Mouse (Mus musculus) MEL (cell line): ENCODE measurements around the gene Lrfn3. TPM values are rescaled to one million over a fixed set of nuclear protein-coding genes. Genes with fewer than 3 reads are reported as not detected.
A peak's percentile ranks its signal among the peaks of the same experiment; 100 is the strongest.

ENCODE experiments used
- DNase-seq: peaks from one replicate; pipeline ENCODE4 v3.0.0; 2011; ENCODE audit warnings: low read depth, low spot score
- H3K27ac ChIP-seq: 2 replicates; pipeline ENCODE4 v1.5.1; 2012; ENCODE audit warnings: low read depth, mild to moderate bottlenecking, control low read depth, low read length, moderate library complexity; ENCODE audit not compliant: control insufficient read depth
- H3K27me3 ChIP-seq, 2 experiments: fragments of 150-350 bp in 1 of 2; sonication (generic) in 1 of 2; 2 replicates each; pipeline ENCODE4 v1.6.1; 2012; ENCODE audit warnings: low read length in 2 of 2, mild to moderate bottlenecking in 2 of 2, improper control_type of control experiment in 1 of 2, moderate library complexity in 1 of 2; ENCODE audit not compliant: insufficient read depth in 2 of 2, control insufficient read depth in 1 of 2
- H3K36me3 ChIP-seq, 2 experiments: 2 replicates each; pipeline ENCODE4 v1.6.1; 2012 to 2014; ENCODE audit warnings: low read length in 2 of 2, improper control_type of control experiment in 1 of 2, inconsistent platforms in 1 of 2, mild to moderate bottlenecking in 1 of 2; ENCODE audit not compliant: insufficient read depth in 2 of 2, control insufficient read depth in 1 of 2
- H3K4me1 ChIP-seq, 2 experiments: fragments of 150-350 bp in 1 of 2; sonication (generic) in 1 of 2; 2 replicates each; pipeline ENCODE4 v1.6.1; 2012; ENCODE audit warnings: low read length in 2 of 2, improper control_type of control experiment in 1 of 2, mild to moderate bottlenecking in 1 of 2; ENCODE audit not compliant: insufficient read depth in 2 of 2, control insufficient read depth in 1 of 2
- H3K4me3 ChIP-seq, 2 experiments: fragments of 150-350 bp in 1 of 2; sonication (generic) in 1 of 2; 2 replicates each; pipeline ENCODE4 v1.5.1; 2012; ENCODE audit warnings: low read depth in 2 of 2, low read length in 2 of 2, mild to moderate bottlenecking in 2 of 2, moderate library complexity in 2 of 2, control low read depth in 1 of 2, improper control_type of control experiment in 1 of 2; ENCODE audit not compliant: control insufficient read depth in 1 of 2, insufficient read depth in 1 of 2
- H3K79me2 ChIP-seq: 2 replicates; pipeline ENCODE4 v1.6.1; 2012; ENCODE audit warnings: mild to moderate bottlenecking, low read length, moderate library complexity; ENCODE audit not compliant: control insufficient read depth, poor library complexity, insufficient read depth
- H3K9ac ChIP-seq: 2 replicates; pipeline ENCODE4 v1.6.1; 2012; ENCODE audit warnings: low read depth, mild to moderate bottlenecking, control low read depth, low read length, moderate library complexity; ENCODE audit not compliant: control insufficient read depth, poor library complexity, severe bottlenecking
- H3K9me3 ChIP-seq: fragments of 150-350 bp; sonication (generic); replicated peaks from 2 replicates; pipeline ENCODE4 v1.6.1; 2012; ENCODE audit warnings: mild to moderate bottlenecking, low read length, improper control_type of control experiment, moderate library complexity; ENCODE audit not compliant: insufficient read depth
- BHLHE40 ChIP-seq: IDR thresholded peaks from 2 replicates; pipeline ENCODE4 v1.6.1; 2012; ENCODE audit warnings: low read depth, mild to moderate bottlenecking, inconsistent platforms, low read length, improper control_type of control experiment, borderline replicate concordance
- CTCF ChIP-seq, 3 experiments: IDR thresholded peaks in 2 of 3; conservative IDR thresholded peaks in 1 of 3; 2 replicates each; pipeline ENCODE4 v1.5.1; 2011 to 2012; ENCODE audit warnings: low read length in 3 of 3, low read depth in 2 of 3, mild to moderate bottlenecking in 2 of 3, improper control_type of control experiment in 1 of 3, inconsistent platforms in 1 of 3, mixed read lengths in 1 of 3, moderate library complexity in 1 of 3; ENCODE audit not compliant: control insufficient read depth in 1 of 3, insufficient read depth in 1 of 3, poor library complexity in 1 of 3, severe bottlenecking in 1 of 3
- ETS1 ChIP-seq: IDR thresholded peaks from 2 replicates; pipeline ENCODE4 v1.6.1; 2012; ENCODE audit warnings: low read depth, mild to moderate bottlenecking, inconsistent platforms, low read length, improper control_type of control experiment, moderate library complexity
- GATA1 ChIP-seq: IDR thresholded peaks from 2 replicates; pipeline ENCODE4 v1.6.1; 2011; ENCODE audit warnings: low read depth, low read length, improper control_type of control experiment
- HCFC1 ChIP-seq: IDR thresholded peaks from 2 replicates; pipeline ENCODE4 v1.6.1; 2012; ENCODE audit warnings: low read depth, mild to moderate bottlenecking, inconsistent platforms, low read length, improper control_type of control experiment, moderate library complexity
- MAZ ChIP-seq: IDR thresholded peaks from 2 replicates; pipeline ENCODE4 v1.6.1; 2012; ENCODE audit warnings: low read depth, mild to moderate bottlenecking, inconsistent platforms, low read length, improper control_type of control experiment
- MEF2A ChIP-seq: IDR thresholded peaks from 2 replicates; pipeline ENCODE4 v1.6.1; 2014; ENCODE audit warnings: low read depth, mild to moderate bottlenecking, inconsistent platforms, low read length, improper control_type of control experiment; ENCODE audit not compliant: poor library complexity, insufficient replicate concordance, severe bottlenecking; ENCODE audit errors: extremely low read depth
- MYB ChIP-seq: IDR thresholded peaks from 2 replicates; pipeline ENCODE4 v1.6.1; 2011; ENCODE audit warnings: mild to moderate bottlenecking, low read depth, low read length, improper control_type of control experiment
- MYC ChIP-seq: IDR thresholded peaks from 2 replicates; pipeline ENCODE4 v1.6.1; 2011; ENCODE audit warnings: low read depth, mild to moderate bottlenecking, low read length, improper control_type of control experiment, moderate library complexity
- NRF1 ChIP-seq: IDR thresholded peaks from 2 replicates; pipeline ENCODE4 v1.6.1; 2014; ENCODE audit warnings: low read depth, mild to moderate bottlenecking, inconsistent platforms, low read length, improper control_type of control experiment, moderate library complexity; ENCODE audit not compliant: poor library complexity, insufficient read depth, severe bottlenecking
- POLR2AphosphoS2 ChIP-seq: IDR thresholded peaks from 2 replicates; pipeline ENCODE4 v1.6.1; 2011; ENCODE audit warnings: low read length, improper control_type of control experiment
- POLR2AphosphoS5 ChIP-seq: IDR thresholded peaks from 2 replicates; pipeline ENCODE4 v1.6.1; 2012; ENCODE audit warnings: low read depth, borderline replicate concordance, mild to moderate bottlenecking, inconsistent platforms, low read length, moderate library complexity, mixed read lengths
- RAD21 ChIP-seq: IDR thresholded peaks from 2 replicates; pipeline ENCODE4 v1.6.1; 2011; ENCODE audit warnings: mild to moderate bottlenecking, low read depth, low read length, improper control_type of control experiment
- SIN3A ChIP-seq: IDR thresholded peaks from 2 replicates; pipeline ENCODE4 v1.6.1; 2012; ENCODE audit warnings: low read length, improper control_type of control experiment, inconsistent platforms
- SMC3 ChIP-seq: IDR thresholded peaks from 2 replicates; pipeline ENCODE4 v1.6.1; 2011; ENCODE audit warnings: low read depth, low read length, improper control_type of control experiment
- TBP ChIP-seq: IDR thresholded peaks from 2 replicates; pipeline ENCODE4 v1.8.0; 2011; ENCODE audit warnings: low read depth, low read length, improper control_type of control experiment
- UBTF ChIP-seq: IDR thresholded peaks from 2 replicates; pipeline ENCODE4 v1.6.1; 2012; ENCODE audit warnings: low read depth, mild to moderate bottlenecking, inconsistent platforms, low read length, improper control_type of control experiment, moderate library complexity, borderline replicate concordance; ENCODE audit not compliant: insufficient read depth
- USF1 ChIP-seq: IDR thresholded peaks from 2 replicates; pipeline ENCODE4 v1.6.1; 2014; ENCODE audit warnings: low read depth, mild to moderate bottlenecking, inconsistent platforms, low read length, improper control_type of control experiment, moderate library complexity
- ZC3H11A ChIP-seq: IDR thresholded peaks from 2 replicates; pipeline ENCODE4 v1.6.1; 2012; ENCODE audit warnings: low read depth, mild to moderate bottlenecking, inconsistent platforms, low read length, improper control_type of control experiment
- ZKSCAN1 ChIP-seq: IDR thresholded peaks from 2 replicates; pipeline ENCODE4 v1.6.1; 2012; ENCODE audit warnings: low read depth, mild to moderate bottlenecking, inconsistent platforms, low read length, improper control_type of control experiment, moderate library complexity
- polyA plus RNA-seq, 2 experiments: library from polyadenylated mRNA; stranded (reverse) in 1 of 2; unstranded in 1 of 2; fragments of >175 nt in 1 of 2; fragments of >200 nt in 1 of 2; gene quantifications; 2 replicates each; pipeline versions ENCODE4 v1.2.1 to v1.2.4; 2012; ENCODE audit warnings: low replicate concordance in 2 of 2, low read depth in 1 of 2; ENCODE audit not compliant: insufficient read length in 2 of 2, insufficient read depth in 1 of 2, missing spikeins in 1 of 2
- total RNA-seq: library from RNA; depleted of rRNA; stranded (reverse); fragments of 300-350 nt; gene quantifications from 2 replicates; pipeline ENCODE4 v1.2.3, GENCODE M21; 2012

Gene Lrfn3
- total and polyA plus RNA-seq, 3 experiments = not detected

DNA sequence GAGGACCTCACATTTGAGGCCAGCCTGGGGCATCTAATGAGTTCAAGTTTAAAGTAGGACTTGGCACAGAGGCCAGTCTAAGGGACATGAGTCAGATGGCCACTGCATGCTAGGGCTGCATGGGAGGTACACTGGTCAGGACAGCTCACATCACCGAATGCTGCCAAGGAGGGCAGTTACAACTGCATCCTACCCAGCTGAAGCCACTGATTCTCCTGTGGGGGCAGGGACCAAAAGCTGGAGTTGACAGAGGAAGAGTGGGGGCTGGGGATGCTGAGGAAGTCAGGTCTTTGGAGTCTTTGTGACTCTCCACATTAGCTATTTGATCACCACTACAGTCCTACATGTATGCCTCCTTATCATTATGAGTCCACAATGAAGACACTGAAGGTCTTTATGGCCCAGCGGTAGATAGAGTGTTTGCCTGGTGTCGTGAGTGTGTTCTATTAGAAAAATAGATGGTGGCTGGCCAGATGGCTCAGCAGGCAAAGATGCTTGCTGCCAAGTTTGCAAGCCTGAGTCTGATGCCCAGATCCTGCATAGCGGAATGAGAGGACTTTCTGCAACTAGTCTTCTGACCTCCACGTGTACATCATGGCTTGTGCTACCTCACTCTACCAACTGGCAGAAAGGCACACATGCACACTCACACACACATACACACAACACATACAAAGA, 23.0 kb downstream of the Lrfn3 start:
- no peaks in the 10 kb centered on the region for H3K36me3 ChIP-seq
- no peaks in the 10 kb centered on the region for H3K9me3 ChIP-seq
- no peaks in the 10 kb centered on the region; a peak in 1 of 4 replicates for H3K27me3 ChIP-seq
- no peaks in the 10 kb centered on the region for H3K4me1 ChIP-seq
- no peaks in the 10 kb centered on the region for H3K79me2 ChIP-seq
- H3K27ac ChIP-seq = no peak overlapping the region
- no peak for TF ChIP-seq USF1
- no peak for TF ChIP-seq GATA1
- TF ChIP-seq POLR2AphosphoS5 = no peak
- no peak for TF ChIP-seq MYC
- TF ChIP-seq HCFC1 = no peak
- TF ChIP-seq CTCF (IDR thresholded peaks at IDR 0.05 in 2 of 3, conservative IDR thresholded peaks at IDR 0.05 in 1 of 3; ENCODE audit: control insufficient read depth in 1 of 3, insufficient read depth in 1 of 3, low read depth in 2 of 3, low read length in 3 of 3, poor library complexity in 1 of 3, severe bottlenecking in 1 of 3) = no peak
- no peak for TF ChIP-seq MEF2A
- TF ChIP-seq SMC3 = no peak
- TF ChIP-seq MYB = no peak
- no peak for TF ChIP-seq POLR2AphosphoS2
- no peak for TF ChIP-seq ETS1
- no peak overlapping the region for H3K4me3 ChIP-seq
- H3K9ac ChIP-seq = no peak overlapping the region
- no peak for DNase-seq

DNA sequence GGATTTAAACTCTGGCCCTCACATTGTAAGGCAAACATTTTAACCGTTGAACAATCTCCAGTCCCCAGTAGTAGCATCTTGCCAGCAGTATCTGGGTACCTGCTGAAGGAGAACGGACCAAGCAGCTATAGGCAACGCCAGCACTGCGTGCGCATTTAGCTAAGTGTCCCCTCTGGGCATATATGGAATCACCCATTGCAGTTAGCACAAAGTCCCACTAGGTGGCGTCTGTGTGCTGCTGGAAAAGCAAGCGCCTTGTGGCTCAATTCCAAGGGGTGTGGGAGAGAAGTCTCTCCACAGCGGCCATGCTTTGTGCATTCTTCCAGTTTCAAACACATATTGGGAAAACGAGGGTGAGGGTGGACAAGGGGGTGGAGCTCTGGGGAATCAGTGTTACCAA, 26.2 kb downstream of the Lrfn3 start:
- H3K27ac ChIP-seq = no peak overlapping the region
- no peaks in the 10 kb centered on the region for H3K79me2 ChIP-seq
- H3K9me3 ChIP-seq = no peaks in the 10 kb centered on the region
- peak; percentile 91 for DNase-seq
- peaks cover 4 to 19% of the 10 kb centered on the region in 2 experiments; a peak in 3 of 4 replicates for H3K4me1 ChIP-seq
- no peak overlapping the region for H3K9ac ChIP-seq
- H3K4me3 ChIP-seq = no peak overlapping the region
- peaks cover 0 to 11% of the 10 kb centered on the region in 2 experiments; a peak in 2 of 4 replicates for H3K36me3 ChIP-seq
- H3K27me3 ChIP-seq = no peaks in the 10 kb centered on the region
- TF ChIP-seq ZC3H11A (peak; percentile 55), POLR2AphosphoS5 (no peak), TBP (no peak), SMC3 (peak; percentile 84), MYC (0 out of 2 replicates have a peak, but pooled peaks have one; percentile 26), NRF1 (peak; percentile 38; the same call in 1 of the 2 replicates), BHLHE40 (0 out of 2 replicates have a peak, but pooled peaks have one; percentile 36), RAD21 (peak; percentile 79), CTCF (IDR thresholded peaks at IDR 0.05 in 2 of 3, conservative IDR thresholded peaks at IDR 0.05 in 1 of 3; ENCODE audit: control insufficient read depth in 1 of 3, insufficient read depth in 1 of 3, low read depth in 2 of 3, low read length in 3 of 3, poor library complexity in 1 of 3, severe bottlenecking in 1 of 3) (peak; percentile 87 to 94 (median 91)), ZKSCAN1 (no peak), UBTF (no peak), SIN3A (peak; percentile 36; the same call in 1 of the 2 replicates), MAZ (0 out of 2 replicates have a peak, but pooled peaks have one; percentile 54)
